Mouse (Mus musculus): ENCODE measurements around the gene Olfr1053. TPM values are rescaled to one million over a fixed set of nuclear protein-coding genes. Genes with fewer than 3 reads are reported as not detected.
"Not testable (repeated sequence)": the region's sequence is repeated elsewhere in the genome, so short reads cannot be mapped to it uniquely, and the experiment has no call there.

Gene Olfr1053
- polyA plus RNA-seq (2014; fragmentation: Nextera tagmentation; extraction: Ambion mirVana): not detected in 2 replicates

DNA sequence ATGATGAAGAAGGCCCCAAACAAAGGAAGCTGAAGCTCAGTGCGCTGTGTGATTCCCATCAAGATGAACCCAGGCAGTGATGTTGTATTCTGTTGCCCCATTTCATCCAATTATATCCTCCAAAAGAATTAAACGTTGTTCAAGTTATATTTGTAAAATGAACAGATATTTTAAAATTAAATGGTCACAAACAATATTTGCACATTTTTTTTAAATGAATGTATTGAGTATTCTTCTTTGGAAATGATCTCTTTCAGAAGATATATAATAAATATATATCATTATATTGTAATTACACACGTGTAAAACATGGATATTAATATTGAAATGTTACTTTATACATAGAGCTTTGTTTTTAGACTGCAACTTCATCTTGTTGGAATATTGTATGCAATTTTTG lies at the start of gene Olfr1053:
TSS of gene Olfr1053 (minus strand) at position 101 of the 400 bp plus-strand sequence.
- WGBS: 52% methylated on average over 3 of the region's 3 CpGs

DNA sequence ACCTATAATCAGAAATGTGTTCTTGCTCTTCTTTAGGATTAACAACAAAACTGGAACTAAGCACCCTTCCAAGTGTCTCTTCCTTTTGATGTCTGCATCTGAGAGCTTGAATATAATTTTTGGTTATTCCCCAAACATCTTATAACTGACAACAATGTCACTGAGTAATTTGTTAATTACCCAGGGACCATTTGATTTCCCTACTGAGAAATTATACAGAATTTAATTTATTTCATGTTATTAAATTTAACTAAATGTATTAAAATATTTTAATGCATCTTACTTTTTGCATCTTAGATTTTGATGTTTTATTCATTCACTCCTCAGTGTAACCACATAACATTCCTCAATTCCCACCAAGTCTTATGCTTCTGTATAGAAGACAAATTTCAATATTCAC lies 47.3 kb upstream of the Olfr1053 start, which contains the start of gene Olfr1056:
TSS of gene Olfr1056 (minus strand) at position 101 of the 400 bp plus-strand sequence.
- Histone ChIP-seq H3K4me2 (ENCODE audit: low read length) (no peak within 1 kb of the TSS), H3K9ac (ENCODE audit: low read length) (no peak within 1 kb of the TSS), H3K4me3 (ENCODE audit: control insufficient read depth in 1 of 2, insufficient read depth in 1 of 2, low read depth in 1 of 2, low read length in 2 of 2) (no peak within 1 kb of the TSS), H3K4me1 (ENCODE audit: control insufficient read depth in 2 of 2, insufficient read depth in 2 of 2, low read length in 2 of 2) (no peaks in the 10 kb centered on the region), H3K27ac (replicated peaks in 1 of 2; ENCODE audit: control insufficient read depth in 1 of 2, insufficient read depth in 1 of 2, low read depth in 2 of 2, low read length in 2 of 2) (no peak within 1 kb of the TSS), H3K9me3 (ENCODE audit: control insufficient read depth, low read length) (no peaks in the 10 kb centered on the region), H3K27me3 (ENCODE audit: control insufficient read depth, insufficient read depth, low read length) (no peaks in the 10 kb centered on the region), H3K36me3 (ENCODE audit: control insufficient read depth, insufficient read depth, low read length) (no peaks in the 10 kb centered on the region)
- no peak for ATAC-seq (ENCODE audit: insufficient number of reproducible peaks, insufficient read depth, low FRiP score, low read depth)

More for the DNA sequence above, at the start of gene Olfr1053:
- Histone ChIP-seq H3K4me3 (ENCODE audit: control insufficient read depth in 1 of 2, insufficient read depth in 1 of 2, low read depth in 1 of 2, low read length in 2 of 2) (no peak within 1 kb of the TSS), H3K4me1 (ENCODE audit: control insufficient read depth in 2 of 2, insufficient read depth in 2 of 2, low read length in 2 of 2) (no peaks in the 10 kb centered on the region), H3K9ac (ENCODE audit: low read length) (no peak within 1 kb of the TSS), H3K27ac (replicated peaks in 1 of 2; ENCODE audit: control insufficient read depth in 1 of 2, insufficient read depth in 1 of 2, low read depth in 2 of 2, low read length in 2 of 2) (no peak within 1 kb of the TSS), H3K27me3 (ENCODE audit: control insufficient read depth, insufficient read depth, low read length) (no peaks in the 10 kb centered on the region), H3K36me3 (ENCODE audit: control insufficient read depth, insufficient read depth, low read length) (no peaks in the 10 kb centered on the region), H3K9me3 (ENCODE audit: control insufficient read depth, low read length) (no peaks in the 10 kb centered on the region), H3K4me2 (ENCODE audit: low read length) (no peak within 1 kb of the TSS)
- no peak for ATAC-seq (ENCODE audit: insufficient number of reproducible peaks, insufficient read depth, low FRiP score, low read depth)

DNA sequence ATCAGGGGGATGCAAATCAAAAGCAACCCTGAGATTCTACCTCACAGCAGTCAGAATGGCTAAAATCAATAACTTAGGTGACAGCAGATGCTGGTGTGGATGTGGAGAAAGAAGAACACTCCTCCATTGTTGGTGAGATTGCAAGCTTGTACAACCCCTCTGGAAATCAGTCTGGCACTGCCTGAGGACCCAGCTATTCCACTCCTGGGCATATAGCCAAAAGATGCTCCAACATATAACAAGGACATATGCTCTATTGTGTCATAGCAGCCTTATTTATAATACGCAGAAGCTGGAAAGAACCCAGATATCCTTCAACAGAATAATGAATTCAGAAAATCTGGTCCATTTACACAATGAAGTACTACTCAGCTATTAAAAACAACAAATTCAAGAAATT lies 36.7 kb upstream of the Olfr1053 start:
- H3K36me3 ChIP-seq (ENCODE audit: control insufficient read depth, insufficient read depth, low read length); H3K9ac ChIP-seq (ENCODE audit: low read length); H3K4me3 ChIP-seq (ENCODE audit: control insufficient read depth in 1 of 2, insufficient read depth in 1 of 2, low read depth in 1 of 2, low read length in 2 of 2); ATAC-seq (ENCODE audit: insufficient number of reproducible peaks, insufficient read depth, low FRiP score, low read depth); H3K27ac ChIP-seq (replicated peaks in 1 of 2; ENCODE audit: control insufficient read depth in 1 of 2, insufficient read depth in 1 of 2, low read depth in 2 of 2, low read length in 2 of 2); H3K9me3 ChIP-seq (ENCODE audit: control insufficient read depth, low read length); H3K27me3 ChIP-seq (ENCODE audit: control insufficient read depth, insufficient read depth, low read length); H3K4me2 ChIP-seq (ENCODE audit: low read length); H3K4me1 ChIP-seq (ENCODE audit: control insufficient read depth in 2 of 2, insufficient read depth in 2 of 2, low read length in 2 of 2): not testable (repeated sequence)
- WGBS: 90% methylated on average over 1 of the region's 1 CpGs

GRCm38 (mm10) chr2:86350184-86350583 lies 35.1 kb upstream of the Olfr1053 start, which contains the start of gene Olfr1055:
Gene Olfr1055, minus strand, starts transcription at chr2:86350284.
- Histone ChIP-seq H3K27ac (replicated peaks in 1 of 2; ENCODE audit: control insufficient read depth in 1 of 2, insufficient read depth in 1 of 2, low read depth in 2 of 2, low read length in 2 of 2) (no peak within 1 kb of the TSS), H3K4me3 (ENCODE audit: control insufficient read depth in 1 of 2, insufficient read depth in 1 of 2, low read depth in 1 of 2, low read length in 2 of 2) (no peak within 1 kb of the TSS), H3K4me2 (ENCODE audit: low read length) (no peak within 1 kb of the TSS), H3K4me1 (ENCODE audit: control insufficient read depth in 2 of 2, insufficient read depth in 2 of 2, low read length in 2 of 2) (no peaks in the 10 kb centered on the region), H3K27me3 (ENCODE audit: control insufficient read depth, insufficient read depth, low read length) (no peaks in the 10 kb centered on the region), H3K9ac (ENCODE audit: low read length) (no peak within 1 kb of the TSS), H3K9me3 (ENCODE audit: control insufficient read depth, low read length) (no peaks in the 10 kb centered on the region), H3K36me3 (ENCODE audit: control insufficient read depth, insufficient read depth, low read length) (no peaks in the 10 kb centered on the region)
- WGBS: 82% methylated on average over 5 of the region's 5 CpGs
- ATAC-seq (ENCODE audit: insufficient number of reproducible peaks, insufficient read depth, low FRiP score, low read depth): no peak

- Histone ChIP-seq H3K9ac (ENCODE audit: low read length) (no peak within 1 kb of the TSS), H3K27me3 (ENCODE audit: control insufficient read depth, insufficient read depth, low read length) (no peaks in the 10 kb centered on the region), H3K36me3 (ENCODE audit: control insufficient read depth, insufficient read depth, low read length) (no peaks in the 10 kb centered on the region), H3K4me2 (ENCODE audit: low read length) (no peak within 1 kb of the TSS), H3K4me3 (ENCODE audit: control insufficient read depth in 1 of 2, insufficient read depth in 1 of 2, low read depth in 1 of 2, low read length in 2 of 2) (no peak within 1 kb of the TSS), H3K27ac (replicated peaks in 1 of 2; ENCODE audit: control insufficient read depth in 1 of 2, insufficient read depth in 1 of 2, low read depth in 2 of 2, low read length in 2 of 2) (no peak within 1 kb of the TSS), H3K9me3 (ENCODE audit: control insufficient read depth, low read length) (no peaks in the 10 kb centered on the region), H3K4me1 (ENCODE audit: control insufficient read depth in 2 of 2, insufficient read depth in 2 of 2, low read length in 2 of 2) (no peaks in the 10 kb centered on the region)
- 83% methylated on average over 3 of the region's 3 CpGs for WGBS
- ATAC-seq (ENCODE audit: insufficient number of reproducible peaks, insufficient read depth, low FRiP score, low read depth): no peak
These were observed 20.2 kb upstream of the Olfr1053 start, which contains the start of gene Olfr1054 for GRCm38 (mm10) chr2:86335333-86335732. Gene Olfr1054, minus strand, starts transcription at chr2:86335433.

DNA sequence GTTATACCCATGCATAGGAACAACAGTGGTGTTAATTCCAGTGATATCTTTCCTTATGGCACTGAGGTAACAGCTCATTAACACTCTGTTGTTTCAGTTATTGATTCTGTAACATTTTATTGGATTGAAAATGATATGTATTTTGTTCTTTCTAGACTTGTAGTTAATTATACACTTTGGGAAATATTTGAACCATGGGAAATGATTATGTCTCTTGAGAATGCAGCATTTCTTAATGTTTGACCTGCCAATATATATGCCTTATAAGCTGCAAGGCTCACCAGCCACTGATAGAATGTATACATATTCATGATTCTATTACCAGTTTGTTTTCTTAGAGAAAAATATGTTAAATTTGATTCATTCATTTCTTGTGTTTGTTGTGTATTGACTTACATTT lies 22.9 kb downstream of the Olfr1053 start, which contains the start of gene Olfr1052:
TSS of gene Olfr1052 (plus strand) at position 301 of the 400 bp plus-strand sequence.
- Histone ChIP-seq H3K9ac (ENCODE audit: low read length) (no peak within 1 kb of the TSS), H3K36me3 (ENCODE audit: control insufficient read depth, insufficient read depth, low read length) (no peaks in the 10 kb centered on the region), H3K9me3 (ENCODE audit: control insufficient read depth, low read length) (no peaks in the 10 kb centered on the region), H3K4me1 (ENCODE audit: control insufficient read depth in 2 of 2, insufficient read depth in 2 of 2, low read length in 2 of 2) (no peaks in the 10 kb centered on the region), H3K4me2 (ENCODE audit: low read length) (no peak within 1 kb of the TSS), H3K27ac (replicated peaks in 1 of 2; ENCODE audit: control insufficient read depth in 1 of 2, insufficient read depth in 1 of 2, low read depth in 2 of 2, low read length in 2 of 2) (no peak within 1 kb of the TSS), H3K4me3 (ENCODE audit: control insufficient read depth in 1 of 2, insufficient read depth in 1 of 2, low read depth in 1 of 2, low read length in 2 of 2) (no peak within 1 kb of the TSS), H3K27me3 (ENCODE audit: control insufficient read depth, insufficient read depth, low read length) (no peaks in the 10 kb centered on the region)
- ATAC-seq (ENCODE audit: insufficient number of reproducible peaks, insufficient read depth, low FRiP score, low read depth): no peak

GRCm38 (mm10) chr2:86278988-86279387 lies 36.1 kb downstream of the Olfr1053 start, which contains the start of gene Olfr1051:
Gene Olfr1051, minus strand, starts transcription at chr2:86279088.
- ATAC-seq (ENCODE audit: insufficient number of reproducible peaks, insufficient read depth, low FRiP score, low read depth); H3K4me1 ChIP-seq (ENCODE audit: control insufficient read depth in 2 of 2, insufficient read depth in 2 of 2, low read length in 2 of 2): not testable (repeated sequence)

More at GRCm38 (mm10) chr2:86278988-86279387, 36.1 kb downstream of the Olfr1053 start, which contains the start of gene Olfr1051:
- H3K27me3 ChIP-seq (ENCODE audit: control insufficient read depth, insufficient read depth, low read length); H3K27ac ChIP-seq (replicated peaks in 1 of 2; ENCODE audit: control insufficient read depth in 1 of 2, insufficient read depth in 1 of 2, low read depth in 2 of 2, low read length in 2 of 2); H3K36me3 ChIP-seq (ENCODE audit: control insufficient read depth, insufficient read depth, low read length); H3K9me3 ChIP-seq (ENCODE audit: control insufficient read depth, low read length); H3K4me2 ChIP-seq (ENCODE audit: low read length); H3K9ac ChIP-seq (ENCODE audit: low read length); H3K4me3 ChIP-seq (ENCODE audit: control insufficient read depth in 1 of 2, insufficient read depth in 1 of 2, low read depth in 1 of 2, low read length in 2 of 2): not testable (repeated sequence)
